Mouse (Mus musculus): ENCODE results near the gene Rasa3. TPM values are rescaled to one million over a fixed set of nuclear protein-coding genes. Genes with fewer than 3 reads are reported as not detected.

Rasa3 gene
- polyA plus RNA-seq, 1 experiment from 2014 or later = 23.0 TPM

- no peak overlapping the region for H3K4me3 ChIP-seq (ENCODE audit: low read depth, low read length)
- H3K9ac ChIP-seq (replicated peaks; ENCODE audit: low read depth, low read length) = no peak overlapping the region
- H3K27ac ChIP-seq (ENCODE audit: low read length) = peak overlapping the region; percentile 81
- H3K4me2 ChIP-seq (replicated peaks; ENCODE audit: low read depth, low read length) = no peak overlapping the region
- no peaks in the 10 kb centered on the region for H3K27me3 ChIP-seq (ENCODE audit: control insufficient read depth, insufficient read depth, low read length)
- no peaks in the 10 kb centered on the region; the same call in 1 of the 2 replicates for H3K9me3 ChIP-seq (ENCODE audit: control insufficient read depth, low read depth, low read length)
- ATAC-seq (ENCODE audit: insufficient number of reproducible peaks, insufficient read depth, low FRiP score, low read depth) = peak; percentile 59
- 48% methylated on average over 15 of the region's 15 CpGs for WGBS
- H3K36me3 ChIP-seq (ENCODE audit: control insufficient read depth, insufficient read depth, low read length) = no peaks in the 10 kb centered on the region
- H3K4me1 ChIP-seq (ENCODE audit: control insufficient read depth, insufficient read depth, low read length) = peaks cover 32% of the 10 kb centered on the region
Measured at GRCm38 (mm10) chr8:13529011-13529840, 148.2 kb downstream of the Rasa3 start.

- no peaks in the 10 kb centered on the region for H3K27me3 ChIP-seq (ENCODE audit: control insufficient read depth, insufficient read depth, low read length)
- no peak overlapping the region for H3K4me3 ChIP-seq (ENCODE audit: low read depth, low read length)
- 0 out of 2 replicates have a peak, but pooled peaks have one; percentile 23 for ATAC-seq (ENCODE audit: insufficient number of reproducible peaks, insufficient read depth, low FRiP score, low read depth)
- WGBS = 26% methylated on average over 7 of the region's 7 CpGs
- peaks cover 1% of the 10 kb centered on the region; the same call in 1 of the 2 replicates for H3K4me1 ChIP-seq (ENCODE audit: control insufficient read depth, insufficient read depth, low read length)
- H3K27ac ChIP-seq (ENCODE audit: low read length) = no peak overlapping the region
- H3K4me2 ChIP-seq (replicated peaks; ENCODE audit: low read depth, low read length) = no peak overlapping the region
- no peaks in the 10 kb centered on the region for H3K9me3 ChIP-seq (ENCODE audit: control insufficient read depth, low read depth, low read length)
- no peaks in the 10 kb centered on the region for H3K36me3 ChIP-seq (ENCODE audit: control insufficient read depth, insufficient read depth, low read length)
- H3K9ac ChIP-seq (replicated peaks; ENCODE audit: low read depth, low read length) = no peak overlapping the region
Measured at GRCm38 (mm10) chr8:13521392-13521791, 156.0 kb downstream of the Rasa3 start.

- Histone ChIP-seq H3K9ac (replicated peaks; ENCODE audit: low read depth, low read length) (no peak overlapping the region), H3K27ac (ENCODE audit: low read length) (no peak overlapping the region), H3K4me1 (ENCODE audit: control insufficient read depth, insufficient read depth, low read length) (peaks cover 3% of the 10 kb centered on the region; the same call in 1 of the 2 replicates), H3K4me2 (replicated peaks; ENCODE audit: low read depth, low read length) (no peak overlapping the region), H3K4me3 (ENCODE audit: low read depth, low read length) (no peak overlapping the region), H3K36me3 (ENCODE audit: control insufficient read depth, insufficient read depth, low read length) (no peaks in the 10 kb centered on the region), H3K27me3 (ENCODE audit: control insufficient read depth, insufficient read depth, low read length) (no peaks in the 10 kb centered on the region), H3K9me3 (ENCODE audit: control insufficient read depth, low read depth, low read length) (no peaks in the 10 kb centered on the region)
- no peak for ATAC-seq (ENCODE audit: insufficient number of reproducible peaks, insufficient read depth, low FRiP score, low read depth)
- 61% methylated on average over 6 of the region's 6 CpGs for WGBS
Measured at GRCm38 (mm10) chr8:13520349-13520748, 157.1 kb downstream of the Rasa3 start.

- WGBS = 57% methylated on average over 9 of the region's 9 CpGs
- no peaks in the 10 kb centered on the region for H3K27me3 ChIP-seq (ENCODE audit: control insufficient read depth, insufficient read depth, low read length)
- peaks cover 3% of the 10 kb centered on the region; the same call in 1 of the 2 replicates for H3K4me1 ChIP-seq (ENCODE audit: control insufficient read depth, insufficient read depth, low read length)
- no peak overlapping the region for H3K4me2 ChIP-seq (replicated peaks; ENCODE audit: low read depth, low read length)
- no peak for ATAC-seq (ENCODE audit: insufficient number of reproducible peaks, insufficient read depth, low FRiP score, low read depth)
- no peak overlapping the region for H3K27ac ChIP-seq (ENCODE audit: low read length)
- H3K9me3 ChIP-seq (ENCODE audit: control insufficient read depth, low read depth, low read length) = no peaks in the 10 kb centered on the region
- H3K36me3 ChIP-seq (ENCODE audit: control insufficient read depth, insufficient read depth, low read length) = no peaks in the 10 kb centered on the region
- H3K4me3 ChIP-seq (ENCODE audit: low read depth, low read length) = no peak overlapping the region
- H3K9ac ChIP-seq (replicated peaks; ENCODE audit: low read depth, low read length) = no peak overlapping the region
Measured at GRCm38 (mm10) chr8:13519503-13519902, 157.9 kb downstream of the Rasa3 start.

DNA sequence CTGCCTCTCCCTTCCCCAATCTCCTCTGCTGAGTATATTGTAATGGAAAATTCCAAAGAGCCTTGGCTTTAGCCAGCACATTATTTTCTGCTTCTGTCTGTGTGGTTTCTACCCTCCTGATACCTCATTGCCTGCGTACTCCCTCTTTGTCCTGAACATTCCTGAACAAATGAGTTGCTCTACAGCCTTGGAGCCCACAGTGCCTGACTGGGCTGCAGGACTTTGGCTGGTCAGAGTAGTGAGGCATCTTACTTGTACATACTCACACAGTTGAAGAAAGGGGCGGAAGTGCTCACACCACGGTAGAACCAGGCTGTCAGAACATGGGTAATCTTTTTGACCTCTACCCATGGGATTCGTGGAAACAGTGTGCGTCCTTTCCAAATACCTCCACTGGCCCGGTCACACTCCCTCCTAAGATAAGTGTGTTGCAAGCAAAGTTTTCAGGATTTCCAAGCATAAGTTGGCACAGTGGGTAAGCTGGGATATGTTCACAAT lies 160.1 kb downstream of the Rasa3 start:
- Histone ChIP-seq H3K27ac (ENCODE audit: low read length) (peak overlapping the region; percentile 21; the same call in 1 of the 2 replicates), H3K4me2 (replicated peaks; ENCODE audit: low read depth, low read length) (no peak overlapping the region), H3K9me3 (ENCODE audit: control insufficient read depth, low read depth, low read length) (no peaks in the 10 kb centered on the region), H3K36me3 (ENCODE audit: control insufficient read depth, insufficient read depth, low read length) (no peaks in the 10 kb centered on the region), H3K27me3 (ENCODE audit: control insufficient read depth, insufficient read depth, low read length) (no peaks in the 10 kb centered on the region), H3K4me1 (ENCODE audit: control insufficient read depth, insufficient read depth, low read length) (peaks cover 11% of the 10 kb centered on the region), H3K9ac (replicated peaks; ENCODE audit: low read depth, low read length) (no peak overlapping the region), H3K4me3 (ENCODE audit: low read depth, low read length) (no peak overlapping the region)
- ATAC-seq (ENCODE audit: insufficient number of reproducible peaks, insufficient read depth, low FRiP score, low read depth) = no peak
- WGBS = 80% methylated on average over 6 of the region's 6 CpGs

Other genes starting within 250 kb of the Rasa3 start
- gene Tmem255b, start 242.4 kb downstream of the Rasa3 start, polyA plus RNA-seq (2014; fragmentation: Nextera tagmentation; extraction: Ambion mirVana) = 2.3 and 2.6 TPM in 2 replicates
- 67.7 and 68.7 TPM in 2 replicates for gene Gas6, start 183.1 kb downstream of the Rasa3 start, polyA plus RNA-seq (2014; fragmentation: Nextera tagmentation; extraction: Ambion mirVana)
- not detected in 2 replicates for gene 1700029H14Rik, start 115.1 kb downstream of the Rasa3 start, polyA plus RNA-seq (2014; fragmentation: Nextera tagmentation; extraction: Ambion mirVana)
- 0.12 TPM in 1 of 2 replicates, not detected in the other for gene Cfap97d2, start 28.3 kb upstream of the Rasa3 start, polyA plus RNA-seq (2014; fragmentation: Nextera tagmentation; extraction: Ambion mirVana)
- gene Cdc16, start 80.1 kb upstream of the Rasa3 start, polyA plus RNA-seq (2014; fragmentation: Nextera tagmentation; extraction: Ambion mirVana) = 211 and 213 TPM in 2 replicates
- gene Upf3a, start 108.0 kb upstream of the Rasa3 start, polyA plus RNA-seq (2014; fragmentation: Nextera tagmentation; extraction: Ambion mirVana) = 44.0 TPM in 2 replicates
- gene AF366264, start 160.8 kb upstream of the Rasa3 start, polyA plus RNA-seq (2014; fragmentation: Nextera tagmentation; extraction: Ambion mirVana) = not detected in 2 replicates
- gene Champ1, start 192.0 kb upstream of the Rasa3 start, polyA plus RNA-seq (2014; fragmentation: Nextera tagmentation; extraction: Ambion mirVana) = 40.2 and 41.1 TPM in 2 replicates
- 47.9 and 49.5 TPM in 2 replicates for gene Coprs, start 212.7 kb upstream of the Rasa3 start, polyA plus RNA-seq (2014; fragmentation: Nextera tagmentation; extraction: Ambion mirVana)